Mouse (Mus musculus): ENCODE measurements around the gene Phf11b. TPM values are rescaled to one million over a fixed set of nuclear protein-coding genes. Genes with fewer than 3 reads are reported as not detected.
"Not testable (repeated sequence)": the region's sequence is repeated elsewhere in the genome, so short reads cannot be mapped to it uniquely, and the experiment has no call there.

Gene Phf11b
- polyA plus RNA-seq, 1 experiment from 2014 or later = 0.13 TPM

DNA sequence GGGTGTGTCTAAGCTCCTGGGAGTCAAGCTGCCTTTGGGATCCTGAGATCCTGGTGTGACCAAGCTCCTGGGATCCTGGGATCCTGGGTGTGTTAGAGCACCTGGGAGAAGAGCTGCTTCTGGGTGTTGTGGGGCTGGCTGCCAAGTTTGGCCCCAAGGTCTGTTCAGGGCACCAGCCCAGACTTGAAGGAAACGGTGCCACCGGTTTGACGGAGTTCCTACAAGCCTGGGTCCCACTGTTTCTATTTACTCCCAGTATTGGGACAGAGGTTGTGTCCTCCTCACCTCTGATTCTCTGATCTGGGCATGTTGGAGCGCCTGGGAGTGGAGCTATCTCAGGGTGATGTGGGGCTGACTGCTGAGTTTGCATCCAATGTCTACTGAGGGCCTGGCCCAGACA, 66.2 kb downstream of the Phf11b start:
- not testable (repeated sequence) for H3K9me3 ChIP-seq (replicated peaks); H3K4me1 ChIP-seq; H3K27ac ChIP-seq; H3K27me3 ChIP-seq (ENCODE audit: low read depth, poor library complexity, severe bottlenecking); H3K4me3 ChIP-seq; DNase-seq (ENCODE audit: low spot score); H3K36me3 ChIP-seq
- WGBS = 87% methylated on average over 4 of the region's 4 CpGs

Other genes starting within 250 kb of the Phf11b start
- gene 1700129C05Rik, start 198.5 kb downstream of the Phf11b start, polyA plus RNA-seq (2016; fragmentation: Nextera tagmentation; extraction: Ambion mirVana) = not detected in 2 replicates
- not detected in 2 replicates for gene Gm5142, start 162.6 kb downstream of the Phf11b start, polyA plus RNA-seq (2016; fragmentation: Nextera tagmentation; extraction: Ambion mirVana)
- 117 and 127 TPM in 2 replicates for gene Rcbtb1, start 140.1 kb downstream of the Phf11b start, polyA plus RNA-seq (2016; fragmentation: Nextera tagmentation; extraction: Ambion mirVana)
- gene Gm6904, start 81.1 kb downstream of the Phf11b start, polyA plus RNA-seq (2016; fragmentation: Nextera tagmentation; extraction: Ambion mirVana) = not detected in 2 replicates
- not detected in 2 replicates for gene Phf11a, start 43.8 kb downstream of the Phf11b start, polyA plus RNA-seq (2016; fragmentation: Nextera tagmentation; extraction: Ambion mirVana)
- 0.23 and 0.29 TPM in 2 replicates for gene Phf11d, start 24.1 kb upstream of the Phf11b start, polyA plus RNA-seq (2016; fragmentation: Nextera tagmentation; extraction: Ambion mirVana)
- gene Phf11c, start 54.0 kb upstream of the Phf11b start, polyA plus RNA-seq (2016; fragmentation: Nextera tagmentation; extraction: Ambion mirVana) = 0.66 and 0.73 TPM in 2 replicates
- gene Setdb2, start 99.5 kb upstream of the Phf11b start, polyA plus RNA-seq (2016; fragmentation: Nextera tagmentation; extraction: Ambion mirVana) = 10.4 and 13.1 TPM in 2 replicates
- 44.4 and 44.6 TPM in 2 replicates for gene Cab39l, start 99.6 kb upstream of the Phf11b start, polyA plus RNA-seq (2016; fragmentation: Nextera tagmentation; extraction: Ambion mirVana)

Data from limb, embryonic 10.5 days (tissue).